Mouse (Mus musculus) thymus, adult 2 months (tissue): ENCODE measurements around the gene Hsph1.

Experiments used
- CTCF ChIP-seq: fragments of 200-500 bp; IDR thresholded peaks from 2 replicates; pipeline ENCODE4 v1.5.1; 2012; ENCODE audit warnings: mild to moderate bottlenecking, control low read depth, low read length, moderate library complexity, borderline replicate concordance; ENCODE audit not compliant: control insufficient read depth, poor library complexity, insufficient read depth; ENCODE audit errors: extremely low read depth
- POLR2A ChIP-seq: fragments of 200-500 bp; IDR thresholded peaks from 2 replicates; pipeline ENCODE4 v1.6.1; 2012; ENCODE audit warnings: mild to moderate bottlenecking, low read length, control low read depth, moderate library complexity; ENCODE audit not compliant: control insufficient read depth, poor library complexity, insufficient read depth; ENCODE audit errors: extremely low read depth

- TF ChIP-seq CTCF = no peak
- TF ChIP-seq POLR2A = no peak
These were observed 42.0 kb downstream of the Hsph1 start for GRCm38 (mm10) chr5:149594215-149594614.
